Mouse (Mus musculus): ENCODE data around the gene Intu.

- TF ChIP-seq CTCF (IDR thresholded peaks at IDR 0.05; ENCODE audit: low read depth) (no peak), EP300 (optimal IDR thresholded peaks at IDR 0.05) (no peak)
Measured at GRCm38 (mm10) chr3:40660231-40660630, 129.1 kb downstream of the Intu start.
